Mouse (Mus musculus): ENCODE measurements around the gene Prkag1.

- TF ChIP-seq POLR2A (IDR thresholded peaks at IDR 0.05; ENCODE audit: insufficient read depth, low read depth, low read length): no peak
- TF ChIP-seq CTCF (IDR thresholded peaks at IDR 0.05; ENCODE audit: insufficient read depth, low read depth, low read length): no peak
Observed at GRCm38 (mm10) chr15:98827611-98828011, 3.7 kb downstream of the Prkag1 start.

Measured in olfactory bulb, adult 2 months (tissue).